Mouse (Mus musculus) MEL (cell line): ENCODE measurements around the gene Npr3. TPM values are rescaled to one million over a fixed set of nuclear protein-coding genes. Genes with fewer than 3 reads are reported as not detected.
"Not testable (repeated sequence)": the region's sequence is repeated elsewhere in the genome, so short reads cannot be mapped to it uniquely, and the experiment has no call there.

Experiments
- DNase-seq: peaks from one replicate; pipeline ENCODE4 v3.0.0; 2011; ENCODE audit warnings: low read depth, low spot score
- H3K27ac ChIP-seq: 2 replicates; pipeline ENCODE4 v1.5.1; 2012; ENCODE audit warnings: low read depth, mild to moderate bottlenecking, control low read depth, low read length, moderate library complexity; ENCODE audit not compliant: control insufficient read depth
- H3K27me3 ChIP-seq, 2 experiments: fragments of 150-350 bp in 1 of 2; sonication (generic) in 1 of 2; 2 replicates each; pipeline ENCODE4 v1.6.1; 2012; ENCODE audit warnings: low read length in 2 of 2, mild to moderate bottlenecking in 2 of 2, improper control_type of control experiment in 1 of 2, moderate library complexity in 1 of 2; ENCODE audit not compliant: insufficient read depth in 2 of 2, control insufficient read depth in 1 of 2
- H3K36me3 ChIP-seq, 2 experiments: 2 replicates each; pipeline ENCODE4 v1.6.1; 2012 to 2014; ENCODE audit warnings: low read length in 2 of 2, improper control_type of control experiment in 1 of 2, inconsistent platforms in 1 of 2, mild to moderate bottlenecking in 1 of 2; ENCODE audit not compliant: insufficient read depth in 2 of 2, control insufficient read depth in 1 of 2
- H3K4me1 ChIP-seq, 2 experiments: fragments of 150-350 bp in 1 of 2; sonication (generic) in 1 of 2; 2 replicates each; pipeline ENCODE4 v1.6.1; 2012; ENCODE audit warnings: low read length in 2 of 2, improper control_type of control experiment in 1 of 2, mild to moderate bottlenecking in 1 of 2; ENCODE audit not compliant: insufficient read depth in 2 of 2, control insufficient read depth in 1 of 2
- H3K4me3 ChIP-seq, 2 experiments: fragments of 150-350 bp in 1 of 2; sonication (generic) in 1 of 2; 2 replicates each; pipeline ENCODE4 v1.5.1; 2012; ENCODE audit warnings: low read depth in 2 of 2, low read length in 2 of 2, mild to moderate bottlenecking in 2 of 2, moderate library complexity in 2 of 2, control low read depth in 1 of 2, improper control_type of control experiment in 1 of 2; ENCODE audit not compliant: control insufficient read depth in 1 of 2, insufficient read depth in 1 of 2
- H3K79me2 ChIP-seq: 2 replicates; pipeline ENCODE4 v1.6.1; 2012; ENCODE audit warnings: mild to moderate bottlenecking, low read length, moderate library complexity; ENCODE audit not compliant: control insufficient read depth, poor library complexity, insufficient read depth
- H3K9ac ChIP-seq: 2 replicates; pipeline ENCODE4 v1.6.1; 2012; ENCODE audit warnings: low read depth, mild to moderate bottlenecking, control low read depth, low read length, moderate library complexity; ENCODE audit not compliant: control insufficient read depth, poor library complexity, severe bottlenecking
- H3K9me3 ChIP-seq: fragments of 150-350 bp; sonication (generic); replicated peaks from 2 replicates; pipeline ENCODE4 v1.6.1; 2012; ENCODE audit warnings: mild to moderate bottlenecking, low read length, improper control_type of control experiment, moderate library complexity; ENCODE audit not compliant: insufficient read depth
- CTCF ChIP-seq, 3 experiments: IDR thresholded peaks in 2 of 3; conservative IDR thresholded peaks in 1 of 3; 2 replicates each; pipeline ENCODE4 v1.5.1; 2011 to 2012; ENCODE audit warnings: low read length in 3 of 3, low read depth in 2 of 3, mild to moderate bottlenecking in 2 of 3, improper control_type of control experiment in 1 of 3, inconsistent platforms in 1 of 3, mixed read lengths in 1 of 3, moderate library complexity in 1 of 3; ENCODE audit not compliant: control insufficient read depth in 1 of 3, insufficient read depth in 1 of 3, poor library complexity in 1 of 3, severe bottlenecking in 1 of 3
- EP300 ChIP-seq, 2 experiments: IDR thresholded peaks; 2 replicates each; pipeline ENCODE4 v1.6.1; 2011; ENCODE audit warnings: improper control_type of control experiment in 2 of 2, low read length in 2 of 2, low read depth in 1 of 2, mild to moderate bottlenecking in 1 of 2
- HCFC1 ChIP-seq: IDR thresholded peaks from 2 replicates; pipeline ENCODE4 v1.6.1; 2012; ENCODE audit warnings: low read depth, mild to moderate bottlenecking, inconsistent platforms, low read length, improper control_type of control experiment, moderate library complexity
- MXI1 ChIP-seq: IDR thresholded peaks from 2 replicates; pipeline ENCODE4 v1.6.1; 2011; ENCODE audit warnings: mild to moderate bottlenecking, low read depth, low read length, improper control_type of control experiment
- POLR2AphosphoS5 ChIP-seq: IDR thresholded peaks from 2 replicates; pipeline ENCODE4 v1.6.1; 2012; ENCODE audit warnings: low read depth, borderline replicate concordance, mild to moderate bottlenecking, inconsistent platforms, low read length, moderate library complexity, mixed read lengths
- RAD21 ChIP-seq: IDR thresholded peaks from 2 replicates; pipeline ENCODE4 v1.6.1; 2011; ENCODE audit warnings: mild to moderate bottlenecking, low read depth, low read length, improper control_type of control experiment
- RCOR1 ChIP-seq: IDR thresholded peaks from 2 replicates; pipeline ENCODE4 v1.6.1; 2012; ENCODE audit warnings: low read depth, mild to moderate bottlenecking, inconsistent platforms, low read length, improper control_type of control experiment
- UBTF ChIP-seq: IDR thresholded peaks from 2 replicates; pipeline ENCODE4 v1.6.1; 2012; ENCODE audit warnings: low read depth, mild to moderate bottlenecking, inconsistent platforms, low read length, improper control_type of control experiment, moderate library complexity, borderline replicate concordance; ENCODE audit not compliant: insufficient read depth
- USF2 ChIP-seq, 2 experiments: IDR thresholded peaks; 2 replicates each; pipeline ENCODE4 v1.6.1; 2011 to 2012; ENCODE audit warnings: improper control_type of control experiment in 2 of 2, low read length in 2 of 2, borderline replicate concordance in 1 of 2, inconsistent platforms in 1 of 2, low read depth in 1 of 2, mild to moderate bottlenecking in 1 of 2; ENCODE audit not compliant: insufficient read depth in 1 of 2
- ZKSCAN1 ChIP-seq: IDR thresholded peaks from 2 replicates; pipeline ENCODE4 v1.6.1; 2012; ENCODE audit warnings: low read depth, mild to moderate bottlenecking, inconsistent platforms, low read length, improper control_type of control experiment, moderate library complexity
- polyA plus RNA-seq, 2 experiments: library from polyadenylated mRNA; stranded (reverse) in 1 of 2; unstranded in 1 of 2; fragments of >175 nt in 1 of 2; fragments of >200 nt in 1 of 2; gene quantifications; 2 replicates each; pipeline versions ENCODE4 v1.2.1 to v1.2.4; 2012; ENCODE audit warnings: low replicate concordance in 2 of 2, low read depth in 1 of 2; ENCODE audit not compliant: insufficient read length in 2 of 2, insufficient read depth in 1 of 2, missing spikeins in 1 of 2
- total RNA-seq: library from RNA; depleted of rRNA; stranded (reverse); fragments of 300-350 nt; gene quantifications from 2 replicates; pipeline ENCODE4 v1.2.3, GENCODE M21; 2012

Gene Npr3
- total and polyA plus RNA-seq, 3 experiments, result not detected

DNA sequence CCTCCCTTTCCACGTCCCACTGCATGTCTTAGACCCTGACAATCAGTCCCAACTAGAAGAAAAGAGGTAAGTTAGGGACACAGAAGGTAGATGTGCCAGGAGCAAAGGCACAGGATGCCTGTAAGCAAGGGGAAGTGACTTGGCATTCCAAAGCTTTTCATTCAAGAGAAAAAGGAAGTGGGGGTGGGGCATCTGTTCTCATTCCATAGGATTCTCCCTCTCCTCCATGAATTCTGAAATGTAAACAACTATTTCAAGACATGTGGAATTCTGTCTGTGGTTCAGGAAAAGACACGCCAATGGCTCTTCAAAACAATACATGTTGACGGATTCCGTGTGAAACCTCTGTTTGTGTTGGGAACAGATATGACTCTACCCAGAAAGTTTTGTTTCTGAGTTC is 65.3 kb downstream of the Npr3 start:
- no peak for DNase-seq
- Histone ChIP-seq H3K9me3 (no peaks in the 10 kb centered on the region), H3K4me3 (no peak overlapping the region), H3K9ac (no peak overlapping the region), H3K4me1 (no peaks in the 10 kb centered on the region)
- TF ChIP-seq RCOR1 (no peak), CTCF (IDR thresholded peaks at IDR 0.05 in 2 of 3, conservative IDR thresholded peaks at IDR 0.05 in 1 of 3; ENCODE audit: control insufficient read depth in 1 of 3, insufficient read depth in 1 of 3, low read depth in 2 of 3, low read length in 3 of 3, poor library complexity in 1 of 3, severe bottlenecking in 1 of 3) (no peak), EP300 (IDR thresholded peaks at IDR 0.05; ENCODE audit: low read depth in 1 of 2, low read length in 2 of 2) (no peak)
- TF ChIP-seq, all 39 proteins: peak for 0
- no peaks in the 10 kb centered on the region for H3K36me3 ChIP-seq
- no peaks in the 10 kb centered on the region for H3K79me2 ChIP-seq
- H3K27ac ChIP-seq, result no peak overlapping the region
- H3K27me3 ChIP-seq, result no peaks in the 10 kb centered on the region; a peak in 1 of 4 replicates

- H3K4me3 ChIP-seq, result no peak overlapping the region
- TF ChIP-seq RAD21 (no peak), USF2 (IDR thresholded peaks at IDR 0.05; ENCODE audit: borderline replicate concordance in 1 of 2, insufficient read depth in 1 of 2, low read depth in 1 of 2, low read length in 2 of 2) (no peak), HCFC1 (no peak), POLR2AphosphoS5 (no peak), CTCF (IDR thresholded peaks at IDR 0.05 in 2 of 3, conservative IDR thresholded peaks at IDR 0.05 in 1 of 3; ENCODE audit: control insufficient read depth in 1 of 3, insufficient read depth in 1 of 3, low read depth in 2 of 3, low read length in 3 of 3, poor library complexity in 1 of 3, severe bottlenecking in 1 of 3) (no peak), ZKSCAN1 (no peak), MXI1 (no peak), UBTF (no peak)
- TF ChIP-seq, all 39 proteins: peak for 0
- DNase-seq, result no peak
- Histone ChIP-seq H3K27ac (no peak overlapping the region), H3K27me3 (no peaks in the 10 kb centered on the region), H3K36me3 (no peaks in the 10 kb centered on the region), H3K4me1 (no peaks in the 10 kb centered on the region), H3K9ac (no peak overlapping the region), H3K79me2 (no peaks in the 10 kb centered on the region), H3K9me3 (no peaks in the 10 kb centered on the region)
These were observed 71.2 kb downstream of the Npr3 start for GRCm38 (mm10) chr15:11835913-11836312.

- not testable (repeated sequence) for DNase-seq, H3K9me3 ChIP-seq, H3K4me1 ChIP-seq, H3K27ac ChIP-seq, H3K79me2 ChIP-seq, H3K4me3 ChIP-seq, H3K36me3 ChIP-seq, H3K27me3 ChIP-seq, H3K9ac ChIP-seq
These were observed 84.7 kb downstream of the Npr3 start for GRCm38 (mm10) chr15:11822347-11822746.
